In the genomic region with DNA sequence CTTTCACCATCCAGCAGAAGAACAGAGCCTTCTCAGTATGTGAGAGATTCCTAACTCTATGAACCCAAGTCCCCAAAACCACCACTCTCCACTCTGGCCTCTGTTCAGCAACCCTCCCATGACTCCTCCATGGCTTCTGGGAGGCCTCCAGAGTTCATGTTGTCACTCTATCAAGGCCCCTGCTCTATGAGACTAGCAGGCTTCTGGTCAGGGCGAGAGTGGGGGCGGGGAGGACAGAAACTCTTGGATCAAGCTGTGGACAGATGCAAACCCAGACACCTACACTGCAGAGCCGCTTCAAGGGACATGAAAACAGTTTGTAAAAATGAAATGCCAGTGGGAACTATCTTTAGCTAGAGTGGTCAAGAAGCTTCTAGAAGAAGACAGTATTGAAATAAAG, we compare ENCODE assay signal across 14 mouse cellular contexts.
DNase-seq lines count a peak whose midpoint lies in the region.
"Had no signal": no experiment of that assay in that cellular context is flagged by ENCODE, and none has a peak within 500 bp of the region (broad histone marks: within the 10 kb centered on the region; RNA-seq: fewer than 3 reads in every experiment).

No protein-coding gene starts in this region.

- intact Hi-C loops in heart, postnatal 36 days (cut with DNase I): no loop called here

- DNase-seq in heart, postnatal 4 days: peak; percentile 39
- DNase-seq in heart, postnatal 36 days: no peak
- DNase-seq in kidney, postnatal 4 days: peak; percentile 40 to 46
- no peak for DNase-seq in kidney, adult 11 months
- DNase-seq: adrenal gland, adult 2 months; adrenal gland, postnatal 10 days; adrenal gland, postnatal 25 days; cerebellum, adult 11 months; cerebellum, adult 18-20 months; cerebellum, adult 8-10 months; cerebellum, adult 9-11 months; cerebellum, postnatal 14 days; cerebellum, postnatal 36 days; embryo, embryonic 11 days had no signal

Comparison
In these comparisons a context has a peak if more than half of its experiments do, and no peak if none do; other contexts are left out.
1. DNase-seq: peak in heart, postnatal 4 days (single experiment) and kidney, postnatal 4 days (2 of 2); none in heart, postnatal 36 days (0 of 2) and kidney, adult 11 months (single experiment).